Mouse (Mus musculus) thymus, adult 2 months (tissue): Measurements from ENCODE around the gene Tmem266. TPM values are rescaled to one million over a fixed set of nuclear protein-coding genes. Genes with fewer than 3 reads are reported as not detected.

Experiments used
- DNase-seq: peaks from one replicate; pipeline ENCODE4 v3.0.0; 2021
- H3K27ac ChIP-seq: fragments of 200-500 bp; 2 replicates; pipeline ENCODE4 v1.5.1; 2012; ENCODE audit warnings: low read length, control low read depth; ENCODE audit not compliant: control insufficient read depth, insufficient read depth
- H3K27me3 ChIP-seq: fragments of 200-500 bp; 2 replicates; pipeline ENCODE4 v1.6.1; 2012; ENCODE audit warnings: mild to moderate bottlenecking, low read length, moderate library complexity, mixed read lengths; ENCODE audit not compliant: control insufficient read depth, insufficient read depth
- H3K36me3 ChIP-seq: fragments of 200-500 bp; 2 replicates; pipeline ENCODE4 v1.6.1; 2012; ENCODE audit warnings: mild to moderate bottlenecking, low read length, moderate library complexity; ENCODE audit not compliant: control insufficient read depth, insufficient read depth
- H3K4me1 ChIP-seq: fragments of 200-500 bp; replicated peaks from 2 replicates; pipeline ENCODE4 v1.6.1; 2012; ENCODE audit warnings: low read length; ENCODE audit not compliant: control insufficient read depth, insufficient read depth
- H3K4me3 ChIP-seq: fragments of 200-500 bp; 2 replicates; pipeline ENCODE4 v1.5.1; 2012; ENCODE audit warnings: mild to moderate bottlenecking, low read length, control low read depth, moderate library complexity; ENCODE audit not compliant: control insufficient read depth, insufficient read depth
- CTCF ChIP-seq: fragments of 200-500 bp; IDR thresholded peaks from 2 replicates; pipeline ENCODE4 v1.5.1; 2012; ENCODE audit warnings: mild to moderate bottlenecking, control low read depth, low read length, moderate library complexity, borderline replicate concordance; ENCODE audit not compliant: control insufficient read depth, poor library complexity, insufficient read depth; ENCODE audit errors: extremely low read depth
- POLR2A ChIP-seq: fragments of 200-500 bp; IDR thresholded peaks from 2 replicates; pipeline ENCODE4 v1.6.1; 2012; ENCODE audit warnings: mild to moderate bottlenecking, low read length, control low read depth, moderate library complexity; ENCODE audit not compliant: control insufficient read depth, poor library complexity, insufficient read depth; ENCODE audit errors: extremely low read depth
- WGBS: fragments of 180-500 bp; shearing (Covaris S2); methylation state at CpG from one replicate; pipeline ENCODE4 v1.1.7; 2018; 5-methylcytosine and 5-hydroxymethylcytosine counted together
- polyA plus RNA-seq: library from polyadenylated mRNA; depleted of rRNA; stranded (reverse); fragments of >200 nt; gene quantifications from 2 replicates; pipeline ENCODE4 v1.2.3, GENCODE M21; 2012

The Tmem266 gene
- polyA plus RNA-seq, 1 experiment, result 1.00 TPM

DNA sequence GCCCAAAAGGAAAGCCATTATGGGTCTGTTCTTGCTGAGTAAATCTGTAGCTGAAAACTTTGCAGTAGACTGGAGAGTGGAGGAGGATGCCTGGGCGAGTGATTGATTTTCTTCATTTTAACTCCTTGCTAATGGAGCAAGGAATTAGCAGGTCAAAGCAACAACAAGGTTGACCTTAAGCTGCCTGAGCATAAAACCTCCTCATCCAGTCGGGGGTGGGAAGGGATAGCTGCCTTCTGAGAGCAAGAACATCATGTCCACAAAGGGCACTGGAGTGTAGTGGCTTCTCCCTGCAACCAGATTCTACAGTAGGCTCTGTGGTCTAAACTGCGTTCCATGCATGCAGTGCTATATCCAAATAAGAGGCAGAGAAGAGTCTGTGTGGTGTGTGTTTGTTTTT, 41.3 kb downstream of the Tmem266 start:
- Histone ChIP-seq H3K4me3 (no peak overlapping the region), H3K27me3 (no peaks in the 10 kb centered on the region), H3K4me1 (no peaks in the 10 kb centered on the region), H3K36me3 (no peaks in the 10 kb centered on the region), H3K27ac (no peak overlapping the region)
- 70% methylated on average over 3 of the region's 3 CpGs for WGBS
- DNase-seq, result no peak
- no peak for TF ChIP-seq CTCF
- TF ChIP-seq POLR2A, result no peak

DNA sequence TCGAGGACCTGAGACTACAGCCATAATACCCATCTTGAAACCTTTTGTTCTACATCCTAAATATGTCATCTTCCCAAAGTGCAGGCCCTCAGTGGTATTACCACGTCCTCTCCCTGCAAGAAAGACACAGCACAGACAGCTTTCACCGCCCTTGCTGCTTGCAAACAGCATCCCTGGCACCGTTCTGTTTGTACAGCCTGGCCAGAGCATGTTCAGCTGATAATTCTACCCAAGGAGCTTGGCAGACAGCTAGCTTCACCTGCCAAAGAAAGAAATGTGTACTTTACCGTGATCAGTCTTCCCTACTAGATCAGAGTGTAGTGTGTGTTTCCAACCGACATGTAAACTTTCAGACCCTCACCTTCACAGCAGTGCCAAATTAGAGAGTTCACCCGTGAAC, 45.2 kb downstream of the Tmem266 start:
- TF ChIP-seq POLR2A (no peak), CTCF (no peak)
- Histone ChIP-seq H3K4me3 (no peak overlapping the region), H3K36me3 (no peaks in the 10 kb centered on the region)

DNA sequence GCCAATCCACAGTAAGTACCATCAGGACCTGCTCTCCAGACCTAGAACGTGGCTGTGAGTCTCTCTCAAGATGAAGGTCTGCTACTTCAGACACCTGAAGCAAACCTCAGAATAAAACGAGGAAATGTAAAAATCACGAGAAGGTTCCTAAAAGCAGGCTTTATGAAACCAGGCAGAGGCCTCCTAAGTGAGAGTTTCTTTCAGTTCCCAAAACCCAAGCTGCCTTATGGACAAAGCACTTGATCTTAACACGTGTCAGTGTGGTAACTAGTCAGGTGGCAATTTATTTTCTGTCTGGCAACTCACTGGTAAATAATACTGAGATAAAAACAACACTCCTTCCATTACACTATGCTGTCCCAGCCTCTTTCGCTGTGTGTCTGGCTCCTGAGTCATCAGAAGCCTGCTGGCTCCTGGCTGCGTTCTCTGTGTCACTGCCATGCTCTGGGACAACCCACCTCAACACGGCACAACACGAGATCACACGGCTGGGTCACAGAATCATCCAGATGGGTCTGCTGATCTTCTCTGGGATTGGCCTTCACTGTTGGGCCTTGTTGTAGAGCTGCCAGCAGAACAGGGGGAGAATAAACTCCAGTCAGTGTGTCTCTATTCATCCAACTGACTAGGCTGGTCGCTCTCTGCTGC, 51.0 kb downstream of the Tmem266 start:
- H3K36me3 ChIP-seq, result no peaks in the 10 kb centered on the region
- H3K4me1 ChIP-seq, result no peaks in the 10 kb centered on the region
- DNase-seq, result no peak
- H3K27ac ChIP-seq, result no peak overlapping the region
- WGBS, result 73% methylated on average over 10 of the region's 10 CpGs
- TF ChIP-seq POLR2A (no peak), CTCF (no peak)
- no peaks in the 10 kb centered on the region for H3K27me3 ChIP-seq
- no peak overlapping the region for H3K4me3 ChIP-seq

More for the DNA sequence above, 45.2 kb downstream of the Tmem266 start:
- Histone ChIP-seq H3K4me1 (no peaks in the 10 kb centered on the region), H3K27me3 (no peaks in the 10 kb centered on the region), H3K27ac (no peak overlapping the region)
- DNase-seq, result no peak
- 88% methylated on average over 7 of the region's 7 CpGs for WGBS

DNA sequence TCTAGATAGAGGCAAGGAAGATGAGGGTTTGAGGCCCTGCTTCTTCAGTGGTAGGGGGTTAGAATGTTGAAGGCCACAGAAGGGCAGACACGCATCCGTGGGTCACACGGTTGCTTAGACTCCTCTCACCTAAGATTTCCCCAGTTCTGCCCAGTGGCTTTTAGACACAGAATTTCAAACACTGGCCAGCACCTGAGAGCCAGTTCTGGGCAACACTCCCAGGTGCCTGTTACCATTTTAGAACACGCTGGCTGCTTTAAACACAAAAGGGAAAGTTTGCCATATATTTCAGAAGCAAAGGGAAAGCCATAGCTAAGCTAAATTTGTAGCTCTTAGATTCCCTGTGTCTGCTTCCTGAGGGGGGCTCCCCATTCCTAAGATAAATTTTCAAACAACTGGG, 54.7 kb downstream of the Tmem266 start:
- H3K4me3 ChIP-seq, result no peak overlapping the region
- DNase-seq, result no peak
- 94% methylated on average over 4 of the region's 4 CpGs for WGBS
- no peak overlapping the region for H3K27ac ChIP-seq
- no peaks in the 10 kb centered on the region for H3K27me3 ChIP-seq
- H3K36me3 ChIP-seq, result no peaks in the 10 kb centered on the region
- TF ChIP-seq CTCF, result no peak
- H3K4me1 ChIP-seq, result no peaks in the 10 kb centered on the region

DNA sequence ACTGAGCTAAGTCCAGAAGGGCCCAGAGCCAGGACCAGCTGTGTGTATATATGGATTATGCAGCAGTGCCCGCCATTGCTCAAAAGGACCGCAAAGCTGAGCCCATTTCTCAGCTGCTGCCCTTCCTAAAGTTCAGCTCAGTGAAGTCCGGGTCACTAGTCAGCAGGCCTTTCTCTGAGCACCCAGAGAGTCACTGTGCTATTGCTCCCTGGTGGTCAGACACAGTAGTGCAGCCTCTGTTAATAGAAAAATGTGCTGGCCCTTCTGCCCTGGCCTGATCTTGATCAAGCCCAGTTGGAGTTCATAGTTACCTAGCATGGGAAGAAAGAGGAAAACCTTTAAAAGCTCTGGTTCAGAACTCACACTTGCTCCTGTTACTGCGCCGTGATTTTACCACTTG, 55.7 kb downstream of the Tmem266 start:
- no peaks in the 10 kb centered on the region for H3K27me3 ChIP-seq
- 70% methylated on average over 5 of the region's 5 CpGs for WGBS
- peak; percentile 33 for DNase-seq
- H3K36me3 ChIP-seq, result no peaks in the 10 kb centered on the region
- H3K4me1 ChIP-seq, result peaks cover 4% of the 10 kb centered on the region
- no peak overlapping the region for H3K4me3 ChIP-seq
- TF ChIP-seq POLR2A, result no peak
- TF ChIP-seq CTCF, result no peak
- H3K27ac ChIP-seq, result no peak overlapping the region

DNA sequence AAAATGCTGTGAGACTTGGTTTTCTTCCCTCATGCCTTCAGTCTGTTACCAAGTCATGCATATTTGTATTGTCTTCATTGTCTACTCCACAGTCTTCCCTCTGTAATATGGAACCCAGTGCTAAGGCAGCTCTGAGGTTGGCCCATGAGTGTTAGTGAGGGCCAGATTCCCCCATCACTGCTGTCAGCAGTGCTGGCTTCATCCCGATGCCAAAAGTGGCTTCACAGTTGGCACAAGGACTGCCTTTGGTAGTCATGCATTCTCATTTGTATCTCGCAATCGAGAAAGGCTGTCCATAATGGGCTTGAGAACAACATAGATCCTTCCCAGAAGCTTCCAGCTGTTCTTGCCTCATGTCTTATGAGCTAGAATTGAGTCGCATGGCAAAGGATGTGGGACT, 59.4 kb downstream of the Tmem266 start:
- Histone ChIP-seq H3K36me3 (no peaks in the 10 kb centered on the region), H3K4me1 (peaks cover 15% of the 10 kb centered on the region), H3K27ac (no peak overlapping the region), H3K4me3 (no peak overlapping the region), H3K27me3 (no peaks in the 10 kb centered on the region)
- DNase-seq, result no peak
- WGBS, result 96% methylated on average over 4 of the region's 4 CpGs
- TF ChIP-seq POLR2A, result no peak

DNA sequence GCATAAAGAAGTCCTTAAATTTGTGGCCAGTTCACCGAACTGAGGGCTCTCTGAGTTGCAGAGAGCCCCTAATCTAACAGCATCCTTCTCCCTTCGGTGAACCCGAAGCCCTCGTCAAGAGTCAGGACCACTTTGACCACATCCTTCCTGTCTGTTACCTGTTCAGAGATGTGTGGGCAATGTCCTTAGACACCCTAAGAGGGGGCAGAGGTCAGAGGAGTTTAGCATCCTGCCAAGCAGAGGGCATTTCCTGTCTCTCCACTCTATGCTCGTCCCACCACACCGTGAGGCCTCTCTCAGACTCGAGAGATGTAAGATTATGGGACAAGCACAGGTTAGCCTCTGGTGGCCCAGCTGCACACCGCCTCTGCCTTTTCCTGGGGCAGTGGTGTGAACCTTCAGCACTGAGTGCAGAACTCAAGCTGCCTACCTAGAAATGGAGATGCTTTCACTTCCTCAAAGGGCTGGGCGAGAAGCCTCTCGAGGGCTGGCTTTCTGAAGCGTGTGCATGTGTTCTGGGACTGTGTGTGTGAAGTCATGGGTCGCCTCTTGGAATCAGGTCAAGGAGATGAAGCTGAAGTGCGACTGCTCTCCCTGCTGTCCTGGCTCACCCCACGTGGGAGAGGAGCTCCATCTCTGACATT, 61.3 kb downstream of the Tmem266 start:
- TF ChIP-seq POLR2A (no peak), CTCF (no peak)
- H3K27me3 ChIP-seq, result no peaks in the 10 kb centered on the region
- H3K4me1 ChIP-seq, result peaks cover 15% of the 10 kb centered on the region
- H3K27ac ChIP-seq, result no peak overlapping the region
- 15% methylated on average over 14 of the region's 14 CpGs for WGBS
- H3K4me3 ChIP-seq, result no peak overlapping the region
- DNase-seq, result peak; percentile 18
- no peaks in the 10 kb centered on the region for H3K36me3 ChIP-seq
